Mouse (Mus musculus): ENCODE measurements around the gene Tmem120b. TPM values are rescaled to one million over a fixed set of nuclear protein-coding genes. Genes with fewer than 3 reads are reported as not detected.

The Tmem120b gene
- 10.8 and 12.7 TPM in 2 replicates for polyA plus RNA-seq (2012; rRNA removed)

DNA sequence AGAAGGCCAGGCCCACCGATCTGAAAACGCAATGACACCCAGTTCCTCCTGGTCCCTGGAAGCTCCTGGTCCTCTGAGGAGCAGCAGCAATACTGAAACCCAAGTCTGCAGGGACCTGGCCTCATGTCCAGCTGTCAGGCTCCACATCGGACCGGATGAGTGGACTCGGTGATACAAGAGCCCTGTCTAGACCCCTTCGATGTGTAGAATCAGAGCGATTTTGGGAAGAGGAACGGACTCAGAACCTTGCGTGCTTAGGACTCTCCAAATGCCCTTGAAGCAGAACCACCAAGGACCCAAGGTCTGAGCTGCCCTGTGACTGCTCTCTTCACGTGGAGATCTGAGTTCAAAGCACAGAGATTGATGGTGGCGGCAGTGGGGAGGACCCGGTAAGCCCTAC is at the start of gene Tmem120b:
Tmem120b (plus strand) TSS at position 301 of the 400 bp plus-strand sequence.

GRCm38 (mm10) chr5:123046916-123047315 is 21.3 kb upstream of the Tmem120b start, which contains the start of gene Morn3:
TSS of gene Morn3 (minus strand) at chr5:123047016.

GRCm38 (mm10) chr5:123132308-123133071 is 64.3 kb downstream of the Tmem120b start, which contains the start of gene Rhof:
TSS of gene Rhof (minus strand) at chr5:123132692.

DNA sequence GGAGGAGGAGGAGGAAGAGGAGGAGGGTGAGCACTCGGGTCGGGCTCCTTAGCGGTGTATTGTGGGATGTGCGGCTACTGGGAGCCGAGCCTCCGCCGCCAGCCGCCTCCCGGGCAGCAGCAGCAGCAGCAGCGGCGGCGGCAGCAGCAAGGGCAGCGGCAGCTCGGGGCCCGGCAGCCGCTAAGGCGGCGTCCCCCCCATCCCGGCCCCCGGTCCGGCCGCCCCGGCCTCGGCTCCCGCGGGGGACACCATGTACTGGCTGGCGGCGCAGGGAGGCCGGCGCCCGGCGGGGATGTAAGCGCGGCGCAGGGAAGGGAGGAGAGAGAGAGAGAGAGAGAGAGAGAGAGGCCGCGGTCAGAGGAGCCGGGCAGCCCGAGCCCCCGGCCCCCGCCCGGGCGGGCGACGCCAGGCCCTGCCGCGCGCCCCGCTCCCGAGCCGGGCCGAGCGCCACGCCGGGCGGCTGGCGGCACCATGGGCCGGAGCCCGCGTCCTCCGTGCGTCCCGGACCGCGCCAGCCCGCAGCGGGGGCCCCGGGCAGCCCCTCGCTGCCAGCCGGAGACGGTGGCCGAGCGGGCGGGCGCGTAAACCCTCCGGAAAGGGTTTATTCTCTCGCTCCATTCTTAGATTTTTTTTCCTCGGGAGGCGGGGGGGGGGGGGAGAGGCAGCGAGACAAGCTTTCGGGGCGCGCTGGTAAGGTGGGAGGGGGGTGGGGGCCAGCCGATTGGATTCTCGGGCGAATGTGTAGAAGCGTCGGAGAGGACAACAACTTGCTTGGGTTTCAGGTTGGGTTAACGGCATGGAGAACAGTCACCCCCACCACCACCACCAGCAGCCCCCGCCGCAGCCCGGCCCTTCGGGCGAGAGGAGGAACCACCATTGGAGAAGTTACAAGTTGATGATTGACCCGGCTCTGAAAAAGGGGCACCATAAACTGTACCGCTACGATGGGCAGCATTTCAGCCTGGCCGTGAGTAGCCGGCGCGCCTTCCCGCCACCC is 74.2 kb downstream of the Tmem120b start, which contains the start of gene Setd1b:
Setd1b (plus strand) TSS at position 33 of the 997 bp plus-strand sequence.

Other genes starting within 250 kb of the Tmem120b start
- 332 and 419 TPM in 2 replicates for gene Anapc5, start 247.1 kb upstream of the Tmem120b start, polyA plus RNA-seq (2012; rRNA removed)
- gene Rnf34, start 218.4 kb upstream of the Tmem120b start, polyA plus RNA-seq (2012; rRNA removed): 9.2 and 16.0 TPM in 2 replicates
- gene Kdm2b, start 78.6 kb upstream of the Tmem120b start, polyA plus RNA-seq (2012; rRNA removed): 31.9 and 36.7 TPM in 2 replicates
- gene Orai1, start 53.3 kb upstream of the Tmem120b start, polyA plus RNA-seq (2012; rRNA removed): 80.0 and 83.2 TPM in 2 replicates
- 1.2 and 2.2 TPM in 2 replicates for gene Morn3, start 21.4 kb upstream of the Tmem120b start, polyA plus RNA-seq (2012; rRNA removed)
- 4.9 and 5.2 TPM in 2 replicates for gene Rhof, start 64.3 kb downstream of the Tmem120b start, polyA plus RNA-seq (2012; rRNA removed)
- 9.2 and 11.2 TPM in 2 replicates for gene Setd1b, start 73.8 kb downstream of the Tmem120b start, polyA plus RNA-seq (2012; rRNA removed)
- 44.5 and 46.3 TPM in 2 replicates for gene Psmd9, start 101.0 kb downstream of the Tmem120b start, polyA plus RNA-seq (2012; rRNA removed)
- 1.6 and 4.9 TPM in 2 replicates for gene Hpd, start 114.3 kb downstream of the Tmem120b start, polyA plus RNA-seq (2012; rRNA removed)
- 3.5 and 4.5 TPM in 2 replicates for gene Wdr66, start 183.7 kb downstream of the Tmem120b start, polyA plus RNA-seq (2012; rRNA removed)